Mouse (Mus musculus): Measurements from ENCODE around the gene Gm10471.
"Not testable (repeated sequence)": the region's sequence is repeated elsewhere in the genome, so short reads cannot be mapped to it uniquely, and the experiment has no call there.

Gm10471 gene

GRCm38 (mm10) chr5:26089191-26089590 is at the start of gene Gm10471:
Gene Gm10471, minus strand, starts transcription at chr5:26089291.
- not testable (repeated sequence) for H3K36me3 ChIP-seq (ENCODE audit: insufficient read depth, low read length); H3K4me3 ChIP-seq (replicated peaks; ENCODE audit: low read length); H3K4me1 ChIP-seq (replicated peaks; ENCODE audit: low read depth, low read length); H3K9me3 ChIP-seq (ENCODE audit: low read length); H3K27me3 ChIP-seq (ENCODE audit: insufficient read depth, low read length)

- H3K4me3 ChIP-seq (replicated peaks; ENCODE audit: low read length); H3K27me3 ChIP-seq (ENCODE audit: insufficient read depth, low read length); H3K9me3 ChIP-seq (ENCODE audit: low read length); H3K4me1 ChIP-seq (replicated peaks; ENCODE audit: low read depth, low read length); H3K36me3 ChIP-seq (ENCODE audit: insufficient read depth, low read length): not testable (repeated sequence)
Observed at GRCm38 (mm10) chr5:26121321-26121720, 32.2 kb upstream of the Gm10471 start, which contains the start of gene Gm10220. Gene Gm10220, minus strand, starts transcription at chr5:26121421.

GRCm38 (mm10) chr5:26105262-26105661 is 16.2 kb upstream of the Gm10471 start, which contains the start of gene 5031410I06Rik:
Gene 5031410I06Rik, minus strand, starts transcription at chr5:26105362.
- H3K4me1 ChIP-seq (replicated peaks; ENCODE audit: low read depth, low read length); H3K9me3 ChIP-seq (ENCODE audit: low read length); H3K4me3 ChIP-seq (replicated peaks; ENCODE audit: low read length); H3K27me3 ChIP-seq (ENCODE audit: insufficient read depth, low read length); H3K36me3 ChIP-seq (ENCODE audit: insufficient read depth, low read length): not testable (repeated sequence)

- H3K9me3 ChIP-seq (ENCODE audit: low read length) = peaks cover 10% of the 10 kb centered on the region
- not testable (repeated sequence) for H3K4me1 ChIP-seq (replicated peaks; ENCODE audit: low read depth, low read length); H3K4me3 ChIP-seq (replicated peaks; ENCODE audit: low read length); H3K36me3 ChIP-seq (ENCODE audit: insufficient read depth, low read length); H3K27me3 ChIP-seq (ENCODE audit: insufficient read depth, low read length)
- peak; percentile 19; the same call in 1 of the 2 replicates for TF ChIP-seq CTCF (conservative IDR thresholded peaks at IDR 0.05; ENCODE audit: low read length)
Observed at GRCm38 (mm10) chr5:26079023-26079422, 10.1 kb downstream of the Gm10471 start.

GRCm38 (mm10) chr5:26070716-26071115 is 18.4 kb downstream of the Gm10471 start:
- TF ChIP-seq CTCF (conservative IDR thresholded peaks at IDR 0.05; ENCODE audit: low read length) = peak; percentile 51
- 0 out of 2 replicates have a peak, but pooled peaks have one; percentile 4 for TF ChIP-seq POU5F1 (IDR thresholded peaks at IDR 0.05; ENCODE audit: borderline replicate concordance, low read length)
- TF ChIP-seq NANOG (IDR thresholded peaks at IDR 0.05; ENCODE audit: borderline replicate concordance, low read length) = no peak
- peaks cover 40% of the 10 kb centered on the region for H3K9me3 ChIP-seq (ENCODE audit: low read length)
- H3K27me3 ChIP-seq (ENCODE audit: insufficient read depth, low read length) = peaks cover 26% of the 10 kb centered on the region
- peaks cover 11% of the 10 kb centered on the region for H3K4me1 ChIP-seq (replicated peaks; ENCODE audit: low read depth, low read length)
- H3K4me3 ChIP-seq (replicated peaks; ENCODE audit: low read length) = peak overlapping the region; percentile 75
- H3K36me3 ChIP-seq (ENCODE audit: insufficient read depth, low read length) = no peaks in the 10 kb centered on the region

- H3K4me3 ChIP-seq (replicated peaks; ENCODE audit: low read length); H3K9me3 ChIP-seq (ENCODE audit: low read length); H3K36me3 ChIP-seq (ENCODE audit: insufficient read depth, low read length); H3K27me3 ChIP-seq (ENCODE audit: insufficient read depth, low read length); H3K4me1 ChIP-seq (replicated peaks; ENCODE audit: low read depth, low read length): not testable (repeated sequence)
Observed at GRCm38 (mm10) chr5:26058481-26058880, 30.6 kb downstream of the Gm10471 start, which contains the start of gene Gm7347. Gene Gm7347, minus strand, starts transcription at chr5:26058581.

GRCm38 (mm10) chr5:26039458-26039857 is 49.6 kb downstream of the Gm10471 start, which contains the start of gene Speer4a:
Gene Speer4a, minus strand, starts transcription at chr5:26039558.
- H3K27me3 ChIP-seq (ENCODE audit: insufficient read depth, low read length); H3K9me3 ChIP-seq (ENCODE audit: low read length); H3K36me3 ChIP-seq (ENCODE audit: insufficient read depth, low read length); H3K4me3 ChIP-seq (replicated peaks; ENCODE audit: low read length); H3K4me1 ChIP-seq (replicated peaks; ENCODE audit: low read depth, low read length): not testable (repeated sequence)

Data from E14TG2a.4 (cell line).